Mouse (Mus musculus) gastrocnemius, adult 8-10 months (tissue): ENCODE measurements around the gene Cdc42ep2. TPM values are rescaled to one million over a fixed set of nuclear protein-coding genes. Genes with fewer than 3 reads are reported as not detected.
A peak's percentile ranks its signal among the peaks of the same experiment; 100 is the strongest.

Experiments
- DNase-seq, 2 experiments: peaks; one replicate each; pipeline ENCODE4 v3.0.0; 2022; ENCODE audit warnings: low spot score in 2 of 2
- total RNA-seq, 4 experiments: library from RNA; stranded (reverse); gene quantifications; 2 replicates each; pipeline ENCODE4 v1.2.4; 2022

The Cdc42ep2 gene
- total RNA-seq, 4 experiments from 2014 or later = 8.6 to 9.9 (median 8.7) TPM

- peak; percentile 49 to 61 for DNase-seq
These were observed 46.8 kb downstream of the Cdc42ep2 start, which contains the start of gene Slc25a45 for GRCm38 (mm10) chr19:5877618-5878361. Gene Slc25a45 (plus strand): TSS chr19:5877808.

- peak; percentile 91 to 93 for DNase-seq
These were observed 49.6 kb downstream of the Cdc42ep2 start, which contains the start of gene Frmd8 for GRCm38 (mm10) chr19:5874969-5875480. Gene Frmd8 (minus strand): TSS chr19:5875274.

GRCm38 (mm10) chr19:5874391-5874968 is 50.1 kb downstream of the Cdc42ep2 start:
- DNase-seq = no peak

GRCm38 (mm10) chr19:5872931-5873556 is 51.6 kb downstream of the Cdc42ep2 start:
- no peak for DNase-seq

- DNase-seq = no peak
These were observed 52.1 kb downstream of the Cdc42ep2 start for GRCm38 (mm10) chr19:5872528-5872927.

GRCm38 (mm10) chr19:5871683-5872082 is 52.9 kb downstream of the Cdc42ep2 start:
- no peak for DNase-seq

GRCm38 (mm10) chr19:5871273-5871672 is 53.3 kb downstream of the Cdc42ep2 start:
- no peak for DNase-seq

GRCm38 (mm10) chr19:5868096-5868495 is 56.5 kb downstream of the Cdc42ep2 start:
- DNase-seq = no peak

Other genes with a start within 250 kb of the Cdc42ep2 start
- 1 to 10 TPM; 7.1 to 8.7 (median 8.1) TPM for gene Map3k11, start 236.1 kb downstream of the Cdc42ep2 start, total RNA-seq
- 10 to 100 TPM; 11.8 to 15.2 (median 13.7) TPM for gene Pcnx3, start 235.9 kb downstream of the Cdc42ep2 start, total RNA-seq
- gene Kcnk7, start 220.4 kb downstream of the Cdc42ep2 start, total RNA-seq = not detected
- 100 to 1,000 TPM; 195 to 259 (median 242) TPM for gene Ehbp1l1, start 198.5 kb downstream of the Cdc42ep2 start, total RNA-seq
- 10 to 100 TPM; 17.0 to 18.5 (median 18.2) TPM for gene Fam89b, start 195.2 kb downstream of the Cdc42ep2 start, total RNA-seq
- 10 to 100 TPM; 32.6 to 42.8 (median 39.2) TPM for gene Ltbp3, start 183.9 kb downstream of the Cdc42ep2 start, total RNA-seq
- 10 to 100 TPM; 71.4 to 91.0 (median 82.6) TPM for gene Scyl1, start 153.4 kb downstream of the Cdc42ep2 start, total RNA-seq
- 1 to 10 TPM; 2.7 to 4.5 (median 3.0) TPM for gene Frmd8, start 49.5 kb downstream of the Cdc42ep2 start, total RNA-seq
- 1 to 10 TPM in 3 of 4 experiments, under 1 TPM in 1; 0.80 to 1.3 (median 1.1) TPM for gene Slc25a45, start 47.0 kb downstream of the Cdc42ep2 start, total RNA-seq
- gene Tigd3, start 30.7 kb downstream of the Cdc42ep2 start, total RNA-seq = under 1 TPM; 0.12 to 0.34 (median 0.26) TPM
- 10 to 100 TPM; 70.5 to 97.8 (median 77.4) TPM for gene Dpf2, start 11.8 kb downstream of the Cdc42ep2 start, total RNA-seq
- 1 to 10 TPM; 4.5 to 9.4 (median 7.2) TPM for gene Pola2, start 39.4 kb upstream of the Cdc42ep2 start, total RNA-seq
- not detected for gene Slc22a20, start 61.3 kb upstream of the Cdc42ep2 start, total RNA-seq
- gene Capn1, start 91.1 kb upstream of the Cdc42ep2 start, total RNA-seq = 100 to 1,000 TPM in 1 of 4 experiments, 10 to 100 TPM in 3; 85.0 to 113 (median 89.0) TPM
- 10 to 100 TPM; 14.5 to 19.6 (median 18.7) TPM for gene Syvn1, start 121.8 kb upstream of the Cdc42ep2 start, total RNA-seq
- gene Mrpl49, start 133.0 kb upstream of the Cdc42ep2 start, total RNA-seq = 10 to 100 TPM; 21.2 to 23.0 (median 22.3) TPM
- gene Fau, start 133.0 kb upstream of the Cdc42ep2 start, total RNA-seq = 100 to 1,000 TPM; 428 to 532 (median 479) TPM
- gene Znhit2, start 136.4 kb upstream of the Cdc42ep2 start, total RNA-seq = 10 to 100 TPM; 10.2 to 11.3 (median 11.0) TPM
- 1 to 10 TPM; 2.5 to 5.5 (median 4.0) TPM for gene Tm7sf2, start 143.6 kb upstream of the Cdc42ep2 start, total RNA-seq
- 10 to 100 TPM; 17.0 to 23.5 (median 20.4) TPM for gene Vps51, start 152.4 kb upstream of the Cdc42ep2 start, total RNA-seq
- not detected for gene Tmem262, start 155.2 kb upstream of the Cdc42ep2 start, total RNA-seq
- not detected for gene Gm28374, start 157.4 kb upstream of the Cdc42ep2 start, total RNA-seq
- gene Zfpl1, start 160.1 kb upstream of the Cdc42ep2 start, total RNA-seq = 10 to 100 TPM; 11.0 to 15.0 (median 11.7) TPM
- not detected for gene Cdca5, start 160.2 kb upstream of the Cdc42ep2 start, total RNA-seq
- not detected for gene AC131692.1, start 169.6 kb upstream of the Cdc42ep2 start, total RNA-seq
- gene Naaladl1, start 181.0 kb upstream of the Cdc42ep2 start, total RNA-seq = not detected
- gene Sac3d1, start 193.8 kb upstream of the Cdc42ep2 start, total RNA-seq = 10 to 100 TPM in 3 of 4 experiments, 1 to 10 TPM in 1; 8.8 to 11.4 (median 11.3) TPM
- 10 to 100 TPM in 2 of 4 experiments, 1 to 10 TPM in 2; 8.0 to 10.9 (median 9.7) TPM for gene Snx15, start 203.5 kb upstream of the Cdc42ep2 start, total RNA-seq
- gene Batf2, start 216.2 kb upstream of the Cdc42ep2 start, total RNA-seq = under 1 TPM; 0.24 to 0.44 (median 0.41) TPM
- 10 to 100 TPM; 68.5 to 81.8 (median 69.9) TPM for gene Arl2, start 216.7 kb upstream of the Cdc42ep2 start, total RNA-seq